Mouse (Mus musculus): ENCODE data around the gene Mbnl1.
"Not testable (repeated sequence)": the region's sequence is repeated elsewhere in the genome, so short reads cannot be mapped to it uniquely, and the experiment has no call there.

Gene Mbnl1

DNA sequence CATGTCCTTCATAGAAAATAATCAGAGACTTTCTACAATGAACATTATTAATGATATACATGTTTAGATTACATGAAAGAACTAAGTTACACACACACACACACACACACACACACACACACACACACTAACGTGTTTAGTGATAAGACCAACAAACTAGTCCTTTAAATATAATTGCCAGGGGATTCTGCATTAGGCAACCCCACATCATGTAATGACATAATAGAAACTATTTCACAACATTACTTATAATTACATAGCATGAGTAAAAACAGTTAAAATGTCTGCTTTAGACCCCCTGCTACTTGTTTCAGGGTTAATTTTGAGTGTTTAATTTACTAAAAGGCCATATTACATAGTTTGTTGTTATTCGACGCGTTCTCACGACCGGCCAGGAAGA, 16.9 kb downstream of the Mbnl1 start:
- DNase-seq (ENCODE audit: low read depth, low spot score): no peak

DNA sequence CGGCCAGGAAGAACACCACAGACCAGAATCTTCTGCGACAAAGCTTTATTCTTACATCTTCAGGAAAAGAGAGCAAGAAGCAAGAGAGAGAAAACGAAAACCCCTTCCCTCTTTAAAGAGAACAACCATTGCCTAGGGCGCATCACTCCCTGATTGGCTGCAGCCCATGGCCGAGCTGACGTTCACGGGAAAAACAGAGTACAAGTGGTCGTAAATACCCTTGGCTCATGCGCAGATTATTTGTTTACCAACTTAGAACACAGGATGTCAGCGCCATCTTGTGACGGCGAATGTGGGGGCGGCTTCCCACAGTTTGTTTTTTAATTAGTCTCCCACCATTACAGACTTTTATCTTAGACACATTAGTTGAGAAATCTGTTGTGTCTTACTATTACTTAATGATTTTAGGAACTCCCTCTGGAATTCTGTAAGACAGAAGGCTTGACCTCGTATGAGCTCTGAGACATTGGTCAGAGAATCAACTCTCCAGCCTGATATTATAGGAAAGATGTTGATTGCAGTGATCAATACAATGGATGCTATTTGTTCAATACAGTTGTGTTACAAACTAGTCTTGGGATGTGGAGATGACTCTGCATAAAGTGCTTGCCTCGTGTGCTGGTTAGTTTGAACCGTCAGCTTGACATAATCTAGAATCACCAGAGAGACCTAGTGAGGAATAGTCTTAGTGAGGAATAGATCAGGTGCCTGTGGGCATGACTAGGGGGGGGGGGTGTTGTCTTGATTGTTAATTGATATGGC, 22.3 kb downstream of the Mbnl1 start:
- not testable (repeated sequence) for DNase-seq (ENCODE audit: low read depth, low spot score)

DNA sequence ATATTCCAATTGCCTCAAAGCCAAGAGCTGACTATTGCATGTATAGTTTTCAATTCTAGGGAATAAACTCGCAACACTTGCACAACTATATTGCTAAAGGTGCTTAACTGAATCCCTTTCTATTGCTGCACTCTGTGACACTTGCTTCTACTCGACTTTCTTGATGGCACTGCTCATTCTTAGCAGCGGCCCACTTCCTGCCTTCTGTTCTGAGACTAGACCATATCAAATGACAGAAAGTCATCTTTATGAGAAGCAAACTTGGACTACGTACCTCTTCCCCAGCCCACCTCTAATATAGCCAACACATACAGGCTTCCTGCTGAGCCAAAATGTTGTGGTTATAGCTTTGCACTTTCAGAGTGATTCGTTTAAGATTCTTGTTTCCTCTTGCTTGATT, 23.6 kb downstream of the Mbnl1 start:
- DNase-seq (ENCODE audit: low read depth, low spot score): no peak

DNA sequence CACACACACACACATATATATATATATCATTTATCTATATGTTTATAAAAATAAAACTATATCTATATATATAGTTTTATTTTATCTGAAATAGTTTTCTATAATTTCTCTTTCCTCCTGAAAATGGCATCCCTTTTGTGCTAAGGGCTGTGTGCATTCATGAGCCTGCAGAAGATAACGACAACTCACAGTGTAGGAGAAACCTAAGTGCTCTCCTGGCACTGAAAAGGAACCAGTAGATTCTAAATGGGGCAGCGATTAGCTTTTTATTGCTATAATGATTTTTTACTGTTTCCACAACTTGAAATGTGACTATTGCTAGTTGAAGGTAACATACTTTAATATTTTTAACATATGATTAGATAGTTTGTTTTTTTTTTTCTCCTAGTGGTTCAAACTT, 25.5 kb downstream of the Mbnl1 start:
- DNase-seq (ENCODE audit: low read depth, low spot score): no peak

DNA sequence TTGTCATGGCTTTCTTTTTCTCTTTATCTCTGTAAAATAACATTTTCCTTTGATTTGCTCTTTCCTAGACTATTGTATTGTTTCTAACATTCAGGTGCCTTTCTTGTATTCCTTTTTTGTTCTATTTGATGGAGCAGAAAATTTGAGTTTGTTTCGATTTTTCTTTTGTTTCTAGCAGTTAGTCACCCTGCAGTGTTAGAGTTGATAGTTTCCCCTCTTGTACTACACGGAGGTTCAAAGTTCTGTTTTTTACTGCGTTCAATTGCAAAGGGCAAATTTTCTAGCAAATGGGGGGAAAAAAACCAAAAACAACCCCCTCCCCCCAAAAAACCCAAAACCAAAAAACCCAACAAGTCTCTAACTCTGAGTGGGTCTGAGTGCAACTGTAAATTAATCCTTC, 26.0 kb downstream of the Mbnl1 start:
- no peak for DNase-seq (ENCODE audit: low read depth, low spot score)

DNA sequence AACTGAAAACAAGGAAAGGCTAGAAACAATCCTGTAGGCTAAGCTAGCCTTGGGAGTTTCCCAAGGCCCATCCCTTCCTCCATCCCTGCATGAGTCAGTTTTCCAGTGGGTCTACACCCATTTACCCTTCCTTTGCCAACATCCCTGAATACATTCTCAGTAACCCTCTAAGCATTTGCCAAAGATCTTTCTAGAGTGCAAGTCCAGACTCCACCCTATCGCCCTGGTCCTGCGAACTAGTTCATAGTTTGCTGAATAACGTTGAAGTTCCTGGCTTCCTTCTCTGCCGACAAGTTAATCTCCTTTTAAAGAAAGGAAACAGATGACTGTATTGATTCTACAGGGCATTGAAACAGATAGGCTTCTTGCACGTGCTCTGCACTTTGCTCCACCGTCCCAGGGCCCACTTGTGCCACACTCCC, 26.5 kb downstream of the Mbnl1 start:
- no peak for DNase-seq (ENCODE audit: low read depth, low spot score)

DNA sequence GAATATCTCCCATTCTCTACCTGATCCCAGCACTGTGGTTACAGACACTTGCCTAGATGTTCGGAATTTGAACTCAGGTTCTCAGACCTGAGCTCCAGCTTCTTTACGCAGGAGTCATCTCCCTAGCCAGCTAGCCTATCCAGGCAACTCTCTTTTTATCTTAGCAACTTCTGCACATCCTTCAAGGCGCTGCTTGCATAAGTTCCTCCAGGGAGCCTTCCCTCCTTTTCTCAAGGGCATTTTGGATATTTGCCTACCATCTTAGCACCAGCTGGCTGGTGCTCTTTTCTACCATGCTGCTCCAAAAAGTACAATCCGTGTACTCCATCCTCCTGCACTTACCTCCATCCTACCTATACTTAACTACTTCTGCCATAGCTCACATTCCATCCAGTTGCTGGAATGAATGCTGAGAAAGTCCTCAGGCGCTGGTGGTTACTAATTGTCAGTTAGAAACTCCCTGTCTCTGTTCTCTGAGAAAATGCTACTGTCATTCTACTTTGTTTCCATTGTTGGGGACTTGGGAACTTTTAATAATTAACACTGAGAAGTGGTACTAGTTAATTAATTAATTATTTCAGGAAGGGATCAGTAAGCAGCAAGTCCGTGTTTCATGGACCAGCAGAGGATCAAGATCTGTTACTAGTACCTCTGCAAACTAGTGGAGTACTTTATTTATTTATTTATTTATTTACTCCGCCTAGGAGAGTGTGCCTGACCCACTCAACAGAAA, 27.3 kb downstream of the Mbnl1 start:
- no peak for DNase-seq (ENCODE audit: low read depth, low spot score)

DNA sequence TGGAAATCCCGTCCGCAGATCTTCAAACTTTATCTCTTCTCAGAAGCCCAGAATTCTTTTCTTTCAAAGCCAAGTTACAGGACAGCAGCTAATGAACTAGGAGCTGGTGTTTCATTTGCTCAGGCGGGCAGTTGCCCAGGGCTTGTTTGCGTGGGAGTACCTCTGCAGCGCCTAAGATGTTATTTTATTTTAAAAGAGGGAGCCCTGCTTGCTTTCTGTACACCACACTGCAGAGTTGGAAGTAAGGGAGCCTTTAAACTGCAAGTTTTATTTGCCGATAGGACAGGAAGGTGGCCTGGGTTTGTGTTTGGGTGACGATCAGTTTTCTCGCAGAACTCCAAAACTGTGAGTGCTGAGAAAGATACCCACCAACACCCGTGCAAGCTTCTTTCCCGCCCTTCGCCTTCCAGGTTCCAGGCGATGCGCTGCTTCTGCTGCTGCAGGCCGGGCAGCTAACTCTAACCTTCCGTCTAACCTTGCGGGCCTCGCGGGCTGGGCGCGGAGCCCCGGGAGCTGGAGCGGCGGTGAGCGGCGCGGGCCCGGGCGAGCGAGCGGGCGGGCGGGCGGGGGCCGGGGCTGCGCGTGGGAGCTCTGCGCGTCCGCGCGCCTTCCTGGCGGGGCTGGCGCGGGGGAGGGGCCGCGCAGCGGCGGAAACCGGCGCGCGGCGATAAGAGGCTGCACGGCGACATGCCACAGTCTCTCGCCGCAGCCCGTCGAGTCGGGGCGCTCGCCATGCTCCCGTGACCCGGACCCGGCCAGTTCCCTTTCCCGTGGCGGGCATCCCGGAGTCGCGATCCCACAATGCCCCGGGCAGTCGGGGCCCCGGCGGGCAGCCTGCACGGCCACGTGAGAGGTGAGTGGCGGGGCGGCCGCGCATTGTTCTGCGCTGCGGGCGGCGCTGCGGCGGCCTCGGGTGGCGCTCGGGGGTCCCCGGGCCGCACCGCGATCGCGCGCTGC, 28.2 kb downstream of the Mbnl1 start:
- peak; percentile 48 for DNase-seq (ENCODE audit: low read depth, low spot score)

DNA sequence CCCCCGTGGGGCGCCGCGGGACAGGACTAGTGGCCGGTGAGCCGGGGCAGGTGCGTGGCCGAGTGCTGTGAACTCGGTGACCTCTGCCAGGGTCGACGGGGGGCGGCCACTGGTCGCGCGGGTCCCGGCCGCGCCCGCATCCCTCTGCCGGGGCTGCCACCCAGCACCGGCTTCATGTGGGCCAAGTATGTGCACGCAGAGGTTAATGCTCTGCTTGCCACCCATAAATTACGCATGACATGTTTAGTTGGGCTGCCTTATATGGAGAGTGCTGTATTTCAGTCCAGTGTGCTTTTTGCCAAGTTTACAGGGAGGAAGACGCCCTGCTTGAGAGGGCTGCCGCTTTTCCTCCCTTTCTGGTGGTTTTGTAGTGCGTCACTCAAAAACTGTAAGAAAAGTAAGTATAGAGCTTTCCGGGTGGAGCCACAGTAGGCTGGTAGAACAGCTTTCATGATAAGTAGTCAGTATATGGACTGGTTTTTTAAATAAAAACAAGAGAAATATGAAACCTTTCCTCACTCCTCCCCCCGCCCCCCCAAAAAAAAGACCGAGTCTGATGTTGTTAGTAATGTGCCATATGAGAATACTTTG, 29.0 kb downstream of the Mbnl1 start:
- DNase-seq (ENCODE audit: low read depth, low spot score): no peak

DNA sequence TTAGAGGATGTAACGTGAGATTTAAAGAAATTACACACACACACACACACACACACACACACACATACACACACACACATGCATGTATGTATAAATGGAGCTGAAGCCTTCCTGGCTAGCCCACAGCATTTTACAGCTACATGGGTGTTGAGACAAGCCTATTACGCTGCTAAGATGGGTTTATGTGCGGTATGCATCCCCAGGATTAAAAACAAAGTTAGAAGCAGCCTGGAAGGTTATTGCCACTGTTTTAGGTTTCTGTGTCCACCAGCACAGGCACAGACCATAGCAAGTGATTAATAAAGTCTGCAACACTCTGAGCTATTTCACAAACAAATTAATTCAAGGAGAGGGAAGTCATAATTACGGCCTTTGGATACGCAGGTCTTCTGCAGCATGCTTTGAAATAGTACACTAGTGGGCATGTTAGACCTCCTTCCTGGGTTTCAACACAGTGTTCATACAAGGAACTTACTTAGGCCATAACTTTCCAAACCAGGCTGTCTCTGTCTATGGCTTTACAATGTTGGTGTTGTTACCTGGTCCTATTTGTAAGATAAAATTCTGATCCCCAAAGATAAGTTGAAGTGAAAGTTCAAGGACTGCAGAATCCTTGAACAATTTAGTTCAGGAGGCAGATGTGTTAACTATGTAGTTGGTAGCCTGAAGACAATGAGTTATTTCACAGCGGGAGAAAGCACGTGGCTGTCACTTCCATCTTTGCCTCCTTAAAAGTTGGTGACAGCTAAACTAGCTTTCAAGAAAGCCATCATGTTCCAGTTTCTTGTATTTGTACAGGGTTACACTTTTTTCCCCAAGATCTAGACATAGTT, 29.7 kb downstream of the Mbnl1 start:
- peak; percentile 68 for DNase-seq (ENCODE audit: low read depth, low spot score)

DNA sequence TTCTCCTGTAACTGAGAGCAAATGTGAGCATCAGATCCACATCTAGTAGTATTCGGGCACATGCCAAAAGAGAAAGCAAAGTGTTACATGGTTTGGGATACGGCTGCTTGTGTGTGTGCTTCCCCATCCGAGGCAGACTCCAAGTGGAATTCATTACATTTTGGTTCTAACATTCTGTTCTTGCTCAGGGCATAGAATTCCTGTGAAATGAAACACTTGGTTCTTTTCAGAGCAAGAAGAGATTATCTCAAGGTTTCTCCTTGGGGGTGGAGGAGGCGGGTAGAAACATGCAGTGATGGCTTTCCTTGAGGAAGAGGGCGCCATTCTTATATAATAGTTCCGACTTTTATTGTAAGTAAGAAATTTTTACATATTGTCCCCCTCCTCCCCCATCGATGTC, 30.6 kb downstream of the Mbnl1 start:
- no peak for DNase-seq (ENCODE audit: low read depth, low spot score)

DNA sequence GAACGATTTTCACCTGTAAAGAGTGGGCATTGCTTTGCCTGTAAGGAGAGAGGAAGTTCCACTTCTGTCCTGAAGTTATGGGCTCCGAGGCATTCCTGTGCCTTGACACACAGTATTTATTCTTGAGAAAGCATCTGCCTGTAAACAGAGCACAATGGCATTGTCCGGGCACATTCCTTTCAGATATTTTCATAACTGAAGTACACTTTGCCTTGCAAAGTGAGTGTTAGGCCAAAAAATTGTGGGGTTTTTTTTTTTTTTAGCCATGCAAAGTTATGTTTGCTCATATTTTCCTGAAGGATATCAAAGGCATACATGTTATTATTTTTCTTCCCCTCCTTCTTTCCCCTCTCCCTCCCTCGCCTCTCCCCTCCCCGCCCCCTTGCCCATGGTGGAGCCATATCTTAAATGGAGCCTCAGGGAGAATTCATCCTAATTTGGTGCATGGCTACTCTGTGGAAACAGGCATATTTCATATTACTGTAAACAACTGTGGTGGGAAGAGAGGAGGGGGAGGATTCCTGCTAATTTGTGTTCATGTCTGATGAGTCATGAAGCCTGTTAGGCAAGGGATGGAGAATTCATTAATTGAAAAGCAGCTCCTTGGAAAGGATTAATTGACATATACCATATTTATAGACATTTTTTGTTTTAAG, 32.3 kb downstream of the Mbnl1 start:
- DNase-seq (ENCODE audit: low read depth, low spot score): no peak

DNA sequence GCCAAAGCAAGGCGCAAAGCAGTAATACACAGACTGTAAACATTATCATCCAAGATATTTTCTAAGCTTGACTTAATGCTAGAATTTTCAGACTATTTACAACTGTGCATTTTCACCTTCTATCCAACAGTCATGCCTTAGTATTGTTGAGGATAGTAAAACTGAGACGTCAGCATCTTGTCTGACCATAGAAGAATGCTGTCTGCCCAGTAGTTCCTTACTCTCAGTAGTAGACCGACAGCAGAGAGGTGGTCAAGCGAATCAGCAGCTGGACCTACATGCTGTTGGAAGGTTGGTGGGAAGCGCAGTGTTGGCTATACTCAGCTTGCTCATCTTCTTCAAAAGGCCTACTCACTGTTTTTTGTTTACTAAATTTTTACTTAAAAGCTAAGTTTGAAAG, 34.2 kb downstream of the Mbnl1 start:
- no peak for DNase-seq (ENCODE audit: low read depth, low spot score)

DNA sequence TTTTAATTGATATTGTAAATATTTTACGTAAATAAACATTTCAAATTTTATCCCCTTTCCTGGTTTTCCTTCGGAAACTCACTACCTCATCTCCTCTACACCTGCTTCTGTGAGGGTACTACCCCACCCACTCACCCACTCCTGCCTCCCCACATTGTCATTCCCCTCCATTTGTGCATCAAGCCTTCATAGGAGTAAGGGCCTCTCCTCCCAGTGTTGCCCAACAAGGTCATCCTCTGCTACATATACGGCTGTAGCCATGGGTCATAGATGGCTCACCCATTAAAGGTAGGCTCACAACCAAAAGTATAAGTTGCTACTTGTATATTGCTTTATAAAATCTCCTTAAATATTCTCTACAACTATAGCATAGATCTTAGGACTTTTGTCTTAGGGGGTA, 34.9 kb downstream of the Mbnl1 start:
- no peak for DNase-seq (ENCODE audit: low read depth, low spot score)

DNA sequence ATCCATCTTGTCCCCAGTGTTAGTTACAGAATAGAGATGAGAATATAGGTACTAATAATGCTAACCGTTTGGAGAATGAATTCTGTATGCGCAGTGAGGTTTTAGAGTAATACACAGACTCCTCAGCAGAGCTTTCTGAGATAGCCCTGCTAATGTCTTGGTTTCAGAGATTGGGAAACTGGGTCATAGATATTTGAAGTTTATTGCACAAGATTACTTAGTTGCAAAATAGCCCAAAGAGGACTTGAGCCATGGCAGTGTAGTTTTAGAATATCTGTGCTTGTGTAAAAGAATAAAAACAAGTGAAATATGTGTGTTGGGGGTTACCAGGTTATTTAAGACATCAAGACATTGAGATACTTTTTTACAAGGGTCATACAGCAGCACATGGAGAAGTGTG, 35.3 kb downstream of the Mbnl1 start:
- DNase-seq (ENCODE audit: low read depth, low spot score): no peak

DNA sequence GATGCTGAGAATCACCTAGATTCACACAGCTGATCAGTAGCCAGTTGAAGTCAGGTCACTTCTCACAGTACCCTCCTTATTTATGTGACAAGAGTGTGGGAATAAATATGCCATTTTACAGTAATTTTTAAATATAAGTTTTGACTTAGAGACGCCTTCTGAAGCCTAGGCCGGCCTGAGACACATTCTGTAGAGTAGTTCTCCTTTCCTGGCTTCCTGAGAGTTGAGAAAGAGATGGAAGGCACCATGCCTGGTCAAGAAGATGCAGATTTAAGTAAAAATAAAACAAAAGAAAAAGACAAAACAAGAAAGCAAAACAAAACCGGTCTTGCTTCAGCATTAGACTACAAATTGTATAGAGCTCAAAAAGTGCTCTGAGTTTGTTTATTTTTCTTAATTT, 38.6 kb downstream of the Mbnl1 start:
- no peak for DNase-seq (ENCODE audit: low read depth, low spot score)

DNA sequence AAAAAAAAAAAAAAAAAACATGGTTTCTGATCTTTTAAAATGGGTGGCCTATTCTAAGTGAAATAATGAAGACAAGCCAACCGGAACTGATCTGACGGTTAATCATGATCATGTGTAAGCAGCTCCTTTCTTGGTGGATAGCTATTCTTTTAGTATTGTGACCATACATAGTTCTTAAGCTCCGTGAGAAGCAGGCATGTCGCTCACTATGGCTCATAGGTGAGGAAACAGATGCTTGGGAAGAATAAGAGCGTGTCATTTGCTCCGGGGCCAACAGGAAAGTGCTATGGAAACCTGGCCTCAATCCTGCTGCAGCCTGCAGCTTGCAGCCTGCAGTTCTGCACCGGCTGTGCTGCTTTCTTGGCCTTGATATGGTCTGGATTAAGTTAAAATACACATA, 40.7 kb downstream of the Mbnl1 start:
- DNase-seq (ENCODE audit: low read depth, low spot score): no peak

DNA sequence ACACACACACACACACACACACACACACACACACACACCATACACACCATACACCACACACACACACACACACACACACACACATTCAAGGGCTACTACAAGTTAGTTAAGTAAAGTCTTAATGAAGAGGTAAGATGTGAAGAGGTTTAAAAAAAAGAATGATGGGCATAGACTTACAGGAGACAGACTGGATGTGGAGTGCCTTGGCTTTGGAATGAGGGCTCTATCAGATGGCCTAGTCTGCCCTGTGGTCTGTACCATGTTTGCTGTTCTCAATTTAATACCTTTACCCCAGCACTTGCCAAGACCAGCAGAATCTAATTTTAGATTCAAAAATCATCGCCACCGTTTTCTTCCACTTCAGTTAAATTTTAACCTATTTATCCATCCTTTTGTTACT, 41.1 kb downstream of the Mbnl1 start:
- no peak for DNase-seq (ENCODE audit: low read depth, low spot score)

DNA sequence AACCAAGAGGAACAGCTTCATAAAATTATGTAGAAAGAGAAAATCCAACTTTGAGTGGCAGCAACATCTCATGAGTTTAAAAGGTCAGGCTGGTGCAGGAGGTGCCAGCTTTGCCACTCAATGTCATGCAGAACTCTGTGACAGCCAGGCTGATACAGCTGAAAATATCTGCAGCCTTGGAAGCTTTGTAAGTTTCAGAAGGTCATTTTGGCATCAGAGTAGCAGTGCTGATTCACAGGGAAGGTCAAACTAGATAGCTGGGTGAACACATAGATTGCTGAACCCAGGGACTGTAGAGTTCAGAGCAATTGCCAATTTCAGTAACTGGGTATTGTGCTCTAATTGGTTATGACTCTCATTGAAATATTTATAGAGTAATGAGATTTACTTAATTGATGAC, 42.8 kb downstream of the Mbnl1 start:
- no peak for DNase-seq (ENCODE audit: low read depth, low spot score)

DNA sequence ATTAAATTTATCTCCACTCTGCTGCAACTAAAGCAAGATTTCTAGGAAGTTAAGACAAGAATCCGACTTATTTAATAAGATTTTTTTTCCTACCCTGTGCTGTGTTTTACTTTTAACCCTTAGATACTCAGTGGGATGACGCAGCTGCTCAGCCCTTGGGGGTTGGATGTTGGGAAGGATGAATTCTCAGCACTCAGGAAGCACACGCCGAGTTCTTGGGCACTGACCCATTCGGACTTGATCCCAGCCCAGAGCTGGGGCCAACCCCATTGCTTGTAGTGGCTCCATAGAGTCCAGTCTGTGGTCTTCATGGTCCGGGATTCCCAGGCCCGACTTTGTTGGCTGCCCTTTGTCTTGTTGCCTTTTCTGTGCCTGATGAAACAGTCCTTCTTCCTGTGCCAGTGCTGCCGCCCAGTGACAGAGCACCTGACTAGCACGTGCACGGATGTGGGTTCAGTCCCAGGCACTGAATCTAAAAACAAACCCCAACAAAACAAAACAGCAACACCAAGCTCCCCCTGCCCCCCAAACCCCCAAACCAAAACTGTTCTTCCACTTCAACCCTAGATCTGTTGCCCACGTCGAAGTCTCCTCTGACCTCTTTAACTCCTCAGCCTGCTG, 43.5 kb downstream of the Mbnl1 start:
- DNase-seq (ENCODE audit: low read depth, low spot score): no peak

All from retina, adult 2 months (tissue).